Mouse (Mus musculus) left cerebral cortex, postnatal 4 days (tissue): ENCODE measurements around the gene Ube2l6. TPM values are rescaled to one million over a fixed set of nuclear protein-coding genes. Genes with fewer than 3 reads are reported as not detected.
"Not testable (repeated sequence)": the region's sequence is repeated elsewhere in the genome, so short reads cannot be mapped to it uniquely, and the experiment has no call there.

Source experiments
- DNase-seq: peaks from one replicate; pipeline ENCODE4 v3.0.0-alpha.2; 2022
- intact Hi-C: fragments of 180-260 bp; cut with DNase I; formaldehyde crosslinking; loops from one replicate; pipeline ENCODE4 v1.15.1; 2025
- total RNA-seq, 2 experiments: library from RNA; stranded (reverse); gene quantifications; 2 replicates each; pipeline ENCODE4 v1.2.3; 2021

The Ube2l6 gene
- total RNA-seq, 2 experiments from 2014 or later = 5.3 to 5.7 TPM

DNA sequence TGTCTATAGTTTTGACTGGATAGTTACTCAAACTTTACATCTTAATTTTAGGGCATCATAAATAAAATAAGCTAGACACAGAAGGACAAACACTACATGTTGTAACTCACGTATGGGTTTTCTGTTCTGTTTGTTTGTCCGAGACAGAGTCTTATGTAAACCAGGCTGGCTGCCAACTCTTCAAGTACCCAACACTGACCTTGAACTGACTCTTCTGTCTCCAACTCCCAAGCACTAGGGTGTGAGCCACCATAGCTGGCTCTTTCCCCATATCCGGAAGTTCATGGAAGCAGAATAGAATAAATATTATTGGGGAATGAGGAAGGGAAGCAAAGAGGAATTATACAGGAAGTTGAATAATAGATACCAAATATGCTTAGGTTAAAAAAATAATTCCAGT, 6.1 kb upstream of the Ube2l6 start:
- intact Hi-C loops = no loop called here
- no peak for DNase-seq

DNA sequence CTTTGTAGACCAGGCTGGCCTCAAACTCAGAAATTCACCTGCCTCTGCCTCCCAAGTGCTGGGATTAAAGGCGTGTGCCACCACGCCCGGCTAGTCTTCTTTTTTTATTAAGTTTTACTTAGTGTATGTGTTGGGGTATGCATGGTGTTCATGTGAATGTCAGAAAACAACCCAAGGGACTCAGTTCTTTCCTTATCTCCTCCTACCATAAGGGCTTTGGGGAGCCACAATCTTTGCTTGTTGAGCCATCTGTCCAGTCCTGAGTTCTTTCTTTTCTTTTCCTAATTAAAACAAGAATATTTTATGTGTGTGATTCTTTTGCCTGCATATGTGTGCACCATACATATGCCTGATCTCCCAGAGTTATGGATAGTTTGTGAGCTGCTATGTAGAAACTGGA, 5.5 kb upstream of the Ube2l6 start:
- DNase-seq = no peak
- intact Hi-C loops = no loop called here

DNA sequence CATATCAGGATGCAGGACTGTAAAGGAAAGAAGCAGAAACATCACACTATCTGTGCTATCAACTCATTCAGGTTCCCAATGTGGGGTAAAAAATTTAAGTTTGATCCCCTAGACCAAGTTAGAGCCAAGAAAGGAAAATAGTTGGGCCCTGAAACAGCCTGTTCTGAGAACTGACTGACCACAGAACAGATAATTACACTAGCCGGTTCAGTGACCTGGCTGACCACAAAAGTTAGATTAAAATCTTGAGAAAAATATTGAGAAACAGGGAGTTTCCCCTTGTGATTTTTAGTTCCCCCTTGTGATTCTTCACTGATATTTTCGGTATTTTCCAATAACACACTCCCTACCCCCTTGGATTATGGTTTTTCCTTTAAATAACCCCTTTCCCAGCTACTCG, 4.8 kb upstream of the Ube2l6 start:
- intact Hi-C loops = no loop called here
- no peak for DNase-seq

DNA sequence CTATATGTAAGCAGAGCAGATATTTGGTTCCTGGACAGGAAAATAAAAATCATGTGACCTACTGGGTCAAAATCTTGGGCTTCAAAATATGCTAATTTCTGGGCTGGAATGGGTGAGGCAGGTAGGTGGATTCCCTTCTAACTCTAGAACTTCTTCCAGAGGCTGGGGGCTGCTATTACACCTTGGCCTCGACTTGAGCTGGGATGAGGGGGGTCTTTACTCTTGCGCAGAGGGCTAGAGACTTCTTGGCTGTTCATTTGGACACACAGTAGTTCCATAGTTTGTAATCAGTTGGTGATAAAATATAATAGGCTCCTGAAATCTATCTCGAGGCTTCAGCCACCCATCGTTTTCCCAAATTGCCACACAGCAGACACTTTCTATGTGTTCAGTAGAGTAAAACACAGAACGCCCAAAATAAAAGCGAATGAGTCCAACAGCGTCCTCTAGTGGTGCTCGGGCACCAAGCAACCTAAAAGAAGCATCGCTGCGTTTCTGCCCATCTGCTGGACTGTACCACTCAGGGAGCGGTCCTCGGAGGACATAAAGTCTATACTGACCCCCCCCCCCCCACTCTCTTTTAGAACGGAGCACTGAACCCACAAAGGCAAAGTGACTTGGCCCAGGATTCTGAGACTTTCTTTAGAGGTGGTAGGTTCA, 665 bp upstream of the Ube2l6 start:
- intact Hi-C loops = loop anchor here (5.0 kb wide), 2 partner anchors 56 to 71 kb away; partner anchors contain the start of genes Clp1 and Gm19426
- DNase-seq = peak; percentile 83

DNA sequence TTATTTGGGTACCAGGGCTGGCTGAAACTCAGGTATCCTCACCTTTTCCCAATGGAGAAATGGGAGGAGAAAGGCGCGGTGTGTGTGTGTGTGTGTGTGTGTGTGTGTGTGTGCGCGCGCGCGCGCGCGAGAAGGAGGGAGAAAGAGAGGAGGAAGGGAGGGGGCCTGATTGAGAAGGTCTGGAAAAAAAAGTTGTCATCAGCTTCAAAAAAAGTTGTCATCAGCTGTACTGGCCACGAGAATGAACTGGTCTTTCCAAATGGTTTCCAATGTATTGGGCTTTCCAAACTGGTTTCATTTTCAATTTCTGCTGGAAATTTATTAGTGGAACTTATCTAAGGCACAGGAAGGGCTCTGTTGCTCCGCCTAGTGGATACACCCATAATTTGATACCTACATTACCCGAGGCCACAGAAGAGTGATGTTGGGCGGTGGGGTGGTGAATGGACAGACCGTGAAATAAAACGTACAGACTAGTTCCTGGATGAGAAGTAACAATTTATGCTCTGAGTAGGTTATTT, 473 bp downstream of the Ube2l6 start:
- peak; percentile 61 for DNase-seq
- intact Hi-C loops = loop anchor here (5.0 kb wide), 2 partner anchors 57 to 72 kb away; partner anchors contain the start of genes Clp1 and Gm19426

DNA sequence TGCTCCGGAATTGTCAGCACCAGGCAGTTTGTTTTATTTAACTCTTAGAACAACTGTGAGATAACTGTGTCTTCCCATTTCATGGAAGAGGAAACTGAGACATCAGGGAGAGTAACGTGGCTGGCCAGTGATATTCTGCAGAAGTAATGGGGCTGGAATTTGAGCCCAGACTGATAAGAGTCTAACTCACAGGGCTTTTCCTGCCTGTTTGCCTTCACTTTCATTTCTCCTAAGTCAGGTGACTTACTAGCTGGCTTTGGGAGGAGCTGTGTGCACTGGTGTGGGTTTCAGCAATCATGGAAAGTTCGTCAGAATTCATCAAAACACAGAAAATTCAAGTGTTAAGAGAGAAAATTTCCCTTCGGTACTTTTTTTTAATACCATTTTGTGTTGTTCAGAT, 1.7 kb downstream of the Ube2l6 start:
- DNase-seq = no peak
- intact Hi-C loops = no loop called here

DNA sequence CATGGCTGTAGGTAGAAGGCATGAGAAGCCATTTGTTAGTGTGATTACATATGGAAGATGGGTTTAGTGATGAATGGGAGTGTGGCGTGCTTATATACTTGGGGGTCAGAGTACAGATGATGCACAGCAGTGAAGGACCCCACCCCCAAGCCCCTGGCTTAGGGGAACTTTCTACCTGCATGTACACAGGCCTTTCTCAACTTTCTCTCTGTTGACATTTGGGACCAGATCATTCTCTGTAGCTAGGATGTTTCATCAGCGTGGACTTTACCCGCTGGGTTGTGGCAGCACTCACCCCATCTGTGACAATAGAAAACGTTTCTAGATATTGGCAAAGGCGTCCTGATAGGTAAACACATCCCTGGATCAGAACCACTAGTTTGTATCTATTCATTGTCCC, 2.6 kb downstream of the Ube2l6 start:
- DNase-seq, intact Hi-C loops: not testable (repeated sequence)

DNA sequence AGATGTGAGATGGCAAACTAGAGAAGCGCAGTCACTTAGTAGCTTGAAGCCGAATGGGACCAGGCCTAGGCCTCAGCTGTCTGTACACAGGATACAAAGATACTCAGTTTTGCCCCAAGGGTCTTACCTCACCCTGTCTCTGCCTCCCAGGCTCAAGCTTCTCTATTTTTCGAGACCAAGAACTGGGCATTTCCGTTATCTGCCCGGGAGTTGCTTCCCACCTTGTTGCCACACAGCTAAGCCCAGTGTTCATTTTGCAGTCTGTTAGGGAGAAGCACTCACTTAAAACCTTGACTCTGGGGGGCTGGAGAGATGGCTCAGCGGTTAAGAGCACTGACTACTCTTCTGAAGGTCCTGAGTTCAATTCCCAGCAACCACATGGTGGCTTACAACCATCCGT, 5.3 kb downstream of the Ube2l6 start:
- intact Hi-C loops = no loop called here
- no peak for DNase-seq

DNA sequence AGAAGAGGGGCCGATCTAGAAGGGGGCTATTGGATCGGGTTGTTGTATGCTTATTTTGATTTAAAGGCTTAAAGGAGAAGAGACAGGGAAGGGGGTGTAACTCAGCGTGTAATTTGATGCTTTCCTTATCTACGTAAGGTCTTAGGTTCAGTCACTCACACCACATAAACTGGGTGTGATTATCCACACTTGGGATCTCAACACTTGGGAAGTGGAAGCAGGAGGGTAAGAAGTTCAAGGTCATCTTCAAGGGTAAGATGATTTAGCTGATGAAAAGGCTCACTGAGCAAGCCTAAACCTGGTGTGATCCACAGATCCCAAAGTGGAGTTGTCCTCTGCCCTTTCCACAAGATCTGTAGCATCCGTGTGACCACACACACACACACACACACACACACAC, 7.9 kb downstream of the Ube2l6 start:
- DNase-seq = no peak
- intact Hi-C loops = no loop called here

DNA sequence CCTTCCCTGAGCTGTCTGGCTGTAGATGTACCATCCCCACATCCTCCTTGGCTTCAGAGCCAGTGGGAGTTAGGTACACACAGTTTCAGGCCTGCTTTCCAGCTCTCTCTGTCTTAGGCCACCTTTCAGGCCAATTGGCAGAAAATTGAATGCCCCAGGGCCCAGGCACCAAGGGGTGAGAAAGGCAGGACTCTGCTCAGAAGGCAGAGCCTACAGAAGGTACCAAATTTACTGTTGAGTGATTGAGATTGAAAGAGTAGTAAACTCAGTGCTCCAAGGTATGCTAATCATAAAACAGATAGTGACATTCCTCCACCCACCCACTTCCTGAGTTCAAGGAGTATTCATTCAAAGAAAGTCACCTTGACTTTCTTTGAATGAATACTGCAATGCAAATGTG, 10.7 kb downstream of the Ube2l6 start:
- intact Hi-C loops = no loop called here
- no peak for DNase-seq

DNA sequence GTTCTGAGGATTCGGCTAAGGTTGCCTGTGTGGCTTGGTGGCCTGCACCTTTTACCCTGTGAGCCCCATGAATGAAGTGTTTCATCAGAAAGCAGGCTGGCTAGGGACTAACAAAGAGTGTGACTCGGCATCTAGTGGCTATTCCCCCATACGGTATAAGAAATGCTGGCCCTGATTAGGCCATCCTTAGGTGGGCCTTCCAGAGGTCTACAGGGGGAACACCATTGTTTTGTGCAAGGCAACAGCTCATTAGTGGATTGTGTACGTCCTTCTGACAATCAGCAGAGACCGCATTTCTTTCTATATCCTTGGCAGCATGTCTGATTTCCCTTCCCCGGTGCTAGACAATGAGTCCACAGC, 11.9 kb downstream of the Ube2l6 start:
- DNase-seq = no peak
- intact Hi-C loops = no loop called here

DNA sequence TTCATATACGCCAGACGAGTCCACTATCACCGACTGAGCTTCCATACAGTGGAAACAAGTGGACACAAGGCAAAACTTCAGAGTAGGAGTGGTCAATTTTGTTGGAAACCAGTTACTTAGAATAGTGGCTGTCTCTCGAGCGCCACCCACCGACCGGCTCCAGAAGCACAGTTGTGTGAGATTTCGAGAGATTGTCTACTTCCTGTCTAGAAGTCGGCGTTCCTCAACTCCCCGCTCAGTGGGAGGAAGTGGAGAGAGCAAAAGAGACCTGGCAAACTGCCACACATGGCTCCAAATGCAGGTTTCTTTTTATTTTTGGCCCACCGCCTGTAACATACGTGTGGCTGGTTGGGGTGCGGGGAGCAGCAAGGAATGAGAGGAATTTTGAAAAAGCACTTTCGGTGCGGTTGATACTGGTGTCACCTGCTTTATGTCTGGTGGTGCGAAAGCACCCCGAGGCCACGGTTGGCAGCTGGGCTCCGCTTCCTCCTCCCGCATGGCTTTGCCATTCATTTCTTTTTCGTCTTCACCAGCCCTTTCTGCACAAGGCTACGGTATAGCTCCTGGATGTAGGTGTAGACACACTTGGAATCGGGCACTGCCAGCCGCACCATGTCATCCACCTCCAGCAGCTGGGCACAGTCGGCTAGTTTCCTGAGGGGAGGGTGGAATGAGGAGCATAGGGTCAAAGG, 12.4 kb downstream of the Ube2l6 start:
- DNase-seq = peak; percentile 84
- intact Hi-C loops = no loop called here

DNA sequence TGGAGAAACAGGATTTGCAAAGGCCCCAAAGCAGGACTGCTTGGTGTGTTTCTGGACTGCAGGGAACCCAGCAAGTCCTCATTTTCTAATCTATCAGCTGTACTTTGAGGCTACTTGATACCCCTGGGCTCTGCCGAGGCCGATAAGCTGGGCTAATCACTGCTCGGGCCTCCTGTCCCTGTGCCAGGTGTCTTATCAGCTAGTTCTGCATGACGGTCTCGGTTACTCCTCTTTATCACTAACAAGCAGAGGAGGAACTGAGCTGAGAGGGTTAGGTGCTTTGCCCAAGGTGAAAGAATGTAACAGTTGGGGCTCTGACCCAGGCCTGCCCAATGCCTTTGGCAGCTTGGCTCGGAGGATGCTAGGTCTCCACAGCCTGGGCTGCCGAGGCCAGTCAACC, 13.3 kb downstream of the Ube2l6 start:
- intact Hi-C loops = no loop called here
- DNase-seq = no peak

DNA sequence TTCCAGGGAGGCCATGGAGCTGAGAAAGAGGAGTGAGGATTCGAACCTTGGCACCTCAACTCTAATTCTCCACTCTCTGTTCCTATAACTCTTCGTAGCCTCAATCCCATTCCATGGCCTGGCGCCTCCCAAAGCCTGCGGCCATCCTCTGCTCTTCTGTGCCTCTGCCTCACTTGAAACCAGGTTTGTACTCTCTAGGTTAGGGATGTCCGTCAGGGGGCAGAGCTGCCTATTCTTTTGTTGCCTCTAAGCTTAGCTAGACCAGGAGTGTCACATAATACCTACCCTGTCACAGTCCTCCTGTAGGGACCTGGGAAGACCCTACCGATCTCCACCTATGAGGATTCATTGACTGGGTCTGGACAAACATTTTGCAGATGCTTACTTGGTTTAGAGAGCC, 14.0 kb downstream of the Ube2l6 start:
- DNase-seq = no peak
- intact Hi-C loops = no loop called here

DNA sequence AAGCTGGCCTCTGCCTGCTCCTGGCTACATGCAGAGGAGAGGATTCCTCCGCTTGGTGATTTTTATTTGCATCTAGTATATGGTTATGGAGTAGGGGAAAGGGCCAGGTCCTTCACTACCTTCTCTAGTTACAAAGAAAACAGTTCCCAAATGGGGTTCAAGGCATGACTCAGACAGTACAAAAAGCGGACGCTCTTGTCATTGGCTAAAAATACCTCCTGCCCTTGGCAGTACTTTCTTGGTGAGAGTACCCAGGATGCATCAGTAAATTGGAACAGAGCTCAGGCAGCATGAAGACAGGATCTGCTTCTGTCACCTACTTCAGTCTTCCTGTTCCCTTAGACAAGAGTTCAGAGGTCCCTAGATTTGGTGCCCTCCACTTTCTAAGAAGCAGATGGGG, 21.2 kb downstream of the Ube2l6 start:
- no peak for DNase-seq
- intact Hi-C loops = no loop called here

DNA sequence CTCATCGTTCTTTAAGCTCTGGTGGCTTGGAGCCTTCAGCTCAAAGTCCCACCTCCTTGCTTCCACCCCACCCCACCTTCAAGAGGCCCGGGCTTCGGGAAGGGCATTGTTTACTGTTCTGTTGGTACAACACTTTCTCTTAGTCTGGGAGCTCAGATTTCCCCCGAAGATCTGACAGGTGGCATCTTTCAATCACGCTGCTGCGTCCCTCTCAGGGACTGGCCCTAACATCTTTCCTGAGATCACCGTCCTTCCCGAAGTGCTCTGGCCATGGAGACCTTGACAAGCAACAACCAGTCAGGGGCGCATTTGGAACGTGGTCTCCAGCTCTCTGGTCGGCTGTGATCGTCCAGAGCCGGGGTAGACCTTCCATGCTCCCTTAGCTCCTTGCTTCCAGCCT, 23.9 kb downstream of the Ube2l6 start, which contains the start of gene Smtnl1:
Smtnl1 (minus strand) TSS at position 101 of the 400 bp plus-strand sequence.
- no peak for DNase-seq
- intact Hi-C loops = no loop called here

DNA sequence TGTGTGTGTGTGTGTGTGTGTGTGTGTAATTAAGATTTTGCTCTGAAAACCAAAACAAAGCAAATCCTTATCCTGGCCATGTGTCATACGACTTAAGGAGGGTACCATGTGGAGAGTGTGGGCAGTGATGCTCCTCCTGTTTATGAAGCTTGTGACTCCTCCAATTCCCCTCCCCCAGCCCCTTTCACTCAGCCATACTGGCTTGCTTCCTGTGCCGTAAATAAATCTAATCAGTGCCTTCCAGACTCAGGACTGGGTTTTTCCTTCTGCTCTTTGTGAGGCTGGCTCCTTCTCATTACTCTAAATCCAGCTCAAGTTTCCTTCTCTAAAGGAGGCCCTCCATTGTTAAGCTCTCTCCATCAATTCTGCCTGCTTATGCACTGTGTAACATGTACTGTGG, 24.6 kb downstream of the Ube2l6 start:
- intact Hi-C loops = no loop called here
- DNase-seq = no peak

DNA sequence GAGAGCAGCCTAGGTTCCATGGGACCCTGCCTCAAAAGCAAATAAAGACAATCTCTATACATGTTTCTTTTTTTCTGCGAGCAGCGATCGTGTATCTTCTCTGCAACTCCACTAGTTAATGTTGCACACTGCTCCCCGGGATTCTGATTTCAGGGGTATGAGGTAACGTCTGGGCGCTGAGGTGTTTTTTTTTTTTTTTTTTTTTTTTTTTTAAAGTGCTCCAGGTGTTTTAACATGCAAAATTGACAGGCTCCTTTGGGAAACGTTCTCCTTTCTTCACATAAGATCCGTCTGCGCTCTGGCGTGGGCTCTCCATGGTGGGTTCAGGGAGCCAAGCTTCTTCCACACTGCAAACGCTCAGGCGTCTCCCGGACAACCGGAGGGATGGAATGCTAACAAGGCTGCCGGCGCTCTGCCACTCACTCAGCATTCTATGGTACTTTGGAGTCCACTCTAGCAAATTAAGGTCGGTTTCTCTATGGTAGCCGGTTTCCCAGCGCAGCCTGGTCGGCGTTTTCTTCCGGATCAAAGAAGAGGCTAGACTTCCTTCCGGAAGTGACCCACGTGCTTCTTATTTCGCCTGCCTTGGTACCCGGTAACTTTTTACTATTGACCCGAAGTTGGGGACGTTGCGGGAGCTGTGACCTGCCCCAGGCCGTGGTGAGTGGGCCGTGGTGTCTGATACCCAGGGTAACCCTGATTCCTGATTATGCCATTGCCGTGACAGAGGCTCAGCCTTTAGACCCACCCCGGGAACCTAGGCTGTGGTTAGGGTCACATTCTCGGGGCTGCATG, 28.1 kb downstream of the Ube2l6 start, which contains the start of gene Timm10:
Timm10 (plus strand) TSS at position 510 of the 795 bp plus-strand sequence.
- intact Hi-C loops = no loop called here
- peak; percentile 86 for DNase-seq

DNA sequence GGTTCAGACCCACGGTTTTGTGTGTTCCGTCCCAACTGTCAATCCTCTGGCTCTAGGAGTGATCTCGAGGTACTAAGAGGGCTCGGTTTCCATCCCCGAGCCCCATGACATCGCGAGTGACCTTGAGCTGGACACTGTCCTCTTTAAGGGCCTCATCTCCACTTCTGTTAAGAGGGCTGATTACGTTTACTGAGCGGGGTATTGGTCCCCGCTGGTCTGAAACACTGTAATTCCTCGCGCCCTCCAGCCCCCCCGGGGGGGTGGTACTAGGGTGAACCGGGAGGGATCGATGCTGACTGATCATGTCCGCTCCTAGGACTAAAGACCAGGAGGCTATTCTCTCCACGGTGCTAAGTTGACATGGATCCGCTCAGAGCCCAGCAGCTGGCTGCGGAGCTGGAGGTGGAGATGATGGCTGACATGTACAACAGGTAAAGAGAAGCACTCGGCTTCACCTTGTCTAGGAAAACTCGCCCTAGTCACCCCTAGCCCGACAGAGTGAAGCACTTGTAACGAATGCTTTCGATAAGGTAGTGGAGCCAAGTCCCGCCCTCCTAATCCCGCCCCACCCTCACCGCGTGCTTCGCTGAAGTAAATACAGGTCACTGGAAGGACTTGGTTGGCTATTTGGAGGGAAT, 28.8 kb downstream of the Ube2l6 start:
- DNase-seq = peak; percentile 12
- intact Hi-C loops = no loop called here

DNA sequence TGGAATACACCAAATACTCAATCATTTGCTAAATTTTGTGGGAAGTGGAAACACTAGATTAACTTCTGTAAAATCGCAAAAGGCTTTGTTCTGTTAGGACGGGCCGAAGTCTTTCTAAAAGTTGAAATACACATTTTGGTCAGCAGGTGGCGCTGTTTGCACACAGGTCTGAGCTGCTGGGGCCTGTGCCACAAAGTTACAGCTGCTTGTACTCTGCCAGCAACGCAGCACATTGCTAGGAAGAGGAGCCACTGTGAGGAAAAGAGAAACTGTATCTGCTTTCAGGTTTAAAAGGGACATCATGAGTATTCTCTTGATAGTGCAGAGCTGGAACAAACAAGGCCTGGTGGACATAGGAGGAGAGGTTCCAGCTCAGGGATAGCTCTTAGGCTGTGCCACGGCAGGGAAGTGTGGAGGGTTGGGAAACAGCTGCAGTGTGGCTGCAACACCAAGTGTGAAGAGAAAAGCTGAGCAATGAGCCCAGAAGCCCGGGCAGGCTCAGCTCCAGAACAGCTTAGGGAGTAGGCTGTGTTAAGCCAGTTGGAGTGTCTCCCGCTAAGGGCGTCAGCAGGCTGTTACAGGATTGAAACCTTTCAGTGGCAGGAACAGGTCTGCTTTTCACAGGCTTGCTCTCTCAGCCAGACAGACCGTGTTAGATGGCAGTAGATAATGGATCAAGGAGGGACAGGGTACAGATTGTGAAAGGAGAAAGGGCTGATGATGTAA, 33.2 kb downstream of the Ube2l6 start:
- intact Hi-C loops = loop anchor here (5.0 to 10.0 kb wide), 2 partner anchors 55 to 203 kb away; partner anchors contain the start of genes P2rx3, Rtn4rl2 and Ssrp1

More for the DNA sequence above, 33.2 kb downstream of the Ube2l6 start:
- peak; percentile 83 for DNase-seq
